Mouse (Mus musculus) liver, postnatal 0 days (tissue): ENCODE data around the gene Myo1e. TPM values are rescaled to one million over a fixed set of nuclear protein-coding genes. Genes with fewer than 3 reads are reported as not detected.
A peak's percentile ranks its signal among the peaks of the same experiment; 100 is the strongest.

Experiments
- ATAC-seq: fragments of 200-750 bp; cut with Nextera tagmentation; 2 replicates; pipeline ENCODE4 v1.8.0; 2017; ENCODE audit warnings: mild to moderate bottlenecking, moderate library complexity
- DNase-seq: peaks from one replicate; pipeline ENCODE4 v3.0.0-alpha.2; 2016
- H3K27ac ChIP-seq: fragments of 300-500 bp; sonication (generic); 2 replicates; pipeline ENCODE4 v1.5.1; 2014; ENCODE audit warnings: antibody characterized with exemption, moderate library complexity, mild to moderate bottlenecking, low read depth
- H3K27me3 ChIP-seq: fragments of 300-500 bp; sonication (generic); 2 replicates; pipeline ENCODE4 v1.6.1; 2014; ENCODE audit warnings: low read length, control low read depth, mixed read lengths; ENCODE audit not compliant: insufficient read depth
- H3K36me3 ChIP-seq: fragments of 300-500 bp; sonication (generic); replicated peaks from 2 replicates; pipeline ENCODE4 v1.6.1; 2014; ENCODE audit warnings: mild to moderate bottlenecking, control low read depth, low read length, moderate library complexity, mixed read lengths; ENCODE audit not compliant: insufficient read depth
- H3K4me1 ChIP-seq: fragments of 300-500 bp; sonication (generic); 2 replicates; pipeline ENCODE4 v1.6.1; 2014; ENCODE audit warnings: antibody characterized with exemption, mild to moderate bottlenecking, control low read depth; ENCODE audit not compliant: insufficient read depth
- H3K4me2 ChIP-seq: fragments of 300-500 bp; sonication (generic); 2 replicates; pipeline ENCODE4 v1.6.1; 2014; ENCODE audit warnings: low read depth, mild to moderate bottlenecking, low read length, moderate library complexity, mixed read lengths
- H3K4me3 ChIP-seq: fragments of 300-500 bp; sonication (generic); 2 replicates; pipeline ENCODE4 v1.5.1; 2014; ENCODE audit warnings: low read depth, low read length
- H3K9ac ChIP-seq: fragments of 300-500 bp; sonication (generic); replicated peaks from 2 replicates; pipeline ENCODE4 v1.6.1; 2014; ENCODE audit warnings: mild to moderate bottlenecking, moderate library complexity
- H3K9me3 ChIP-seq: fragments of 300-500 bp; sonication (generic); 2 replicates; pipeline ENCODE4 v1.6.1; 2016; ENCODE audit warnings: mild to moderate bottlenecking, control low read depth, low read length, mixed read lengths
- CTCF ChIP-seq: sonication (generic); IDR thresholded peaks from 2 replicates; pipeline ENCODE4 v1.5.1; 2016; ENCODE audit warnings: antibody characterized with exemption, low read depth
- EP300 ChIP-seq: IDR thresholded peaks from 2 replicates; pipeline ENCODE4 v1.6.1; 2016; ENCODE audit warnings: antibody characterized with exemption, low read depth, mild to moderate bottlenecking
- WGBS: fragments of 180-500 bp; shearing (Covaris S2); extraction: QIAGEN DNeasy Blood & Tissue Kit; methylation state at CpG from one replicate; pipeline ENCODE4 v1.1.7; 2014; ENCODE audit not compliant: insufficient replicate concordance; 5-methylcytosine and 5-hydroxymethylcytosine counted together
- polyA plus RNA-seq: library from polyadenylated mRNA; unstranded; fragments of >200 nt; fragmentation: Nextera tagmentation; extraction: Ambion mirVana; gene quantifications from 2 replicates; pipeline ENCODE4 v1.2.1, GENCODE M21; 2015

Gene Myo1e
- polyA plus RNA-seq, 1 experiment from 2014 or later: 7.4 TPM

DNA sequence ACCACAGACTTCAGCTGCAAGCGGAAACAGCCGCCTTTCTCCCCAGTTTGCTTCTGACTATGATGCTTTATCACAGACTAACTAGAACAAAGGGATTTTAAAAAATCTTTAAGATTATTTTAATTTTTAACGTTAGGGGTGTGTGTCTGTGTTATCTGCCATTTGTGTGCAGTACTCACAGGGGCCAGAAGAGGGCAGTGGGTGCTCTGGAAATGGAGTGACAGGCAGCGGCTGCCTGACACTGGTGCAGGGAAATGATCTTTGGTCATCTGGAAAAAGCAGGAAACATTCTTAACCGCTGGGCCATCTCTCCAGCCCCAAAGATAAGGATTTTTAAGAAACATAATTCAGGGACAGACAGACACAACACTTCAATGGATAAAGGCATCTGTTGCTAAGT, 4.4 kb upstream of the Myo1e start:
- no peak overlapping the region for H3K27ac ChIP-seq
- no peaks in the 10 kb centered on the region for H3K9me3 ChIP-seq
- whole genome bisulfite sequencing: 54% methylated on average over 5 of the region's 5 CpGs
- peak; percentile 70 for TF ChIP-seq CTCF
- TF ChIP-seq EP300: no peak
- H3K27me3 ChIP-seq: peaks cover 7% of the 10 kb centered on the region
- no peak overlapping the region for H3K4me2 ChIP-seq
- H3K4me1 ChIP-seq: no peaks in the 10 kb centered on the region
- H3K9ac ChIP-seq: no peak overlapping the region
- no peak overlapping the region for H3K4me3 ChIP-seq
- no peak for ATAC-seq
- no peaks in the 10 kb centered on the region for H3K36me3 ChIP-seq
- peak; percentile 69 for DNase-seq

GRCm38 (mm10) chr9:70203267-70204076, 3.7 kb upstream of the Myo1e start:
- 65% methylated on average over 15 of the region's 15 CpGs for WGBS
- H3K27me3 ChIP-seq: peaks cover 13% of the 10 kb centered on the region
- no peak for ATAC-seq

GRCm38 (mm10) chr9:70207981-70208521, 901 bp downstream of the Myo1e start:
- peak; percentile 50 for DNase-seq
- peaks cover 14% of the 10 kb centered on the region for H3K27me3 ChIP-seq
- peak overlapping the region; percentile 69 for H3K9ac ChIP-seq
- peak overlapping the region; percentile 85 for H3K27ac ChIP-seq
- H3K36me3 ChIP-seq: no peaks in the 10 kb centered on the region
- H3K4me1 ChIP-seq: peaks cover 13% of the 10 kb centered on the region; the same call in 1 of the 2 replicates
- H3K4me3 ChIP-seq: peak overlapping the region; percentile 64
- no peaks in the 10 kb centered on the region for H3K9me3 ChIP-seq
- TF ChIP-seq EP300 (no peak), CTCF (no peak)
- under 1% methylated on average over 26 of the region's 26 CpGs for WGBS
- H3K4me2 ChIP-seq: peak overlapping the region; percentile 88
- peak; percentile 49; the same call in 1 of the 2 replicates for ATAC-seq

More at GRCm38 (mm10) chr9:70203267-70204076, 3.7 kb upstream of the Myo1e start:
- Histone ChIP-seq H3K9ac (no peak overlapping the region), H3K4me2 (no peak overlapping the region), H3K27ac (no peak overlapping the region), H3K36me3 (no peaks in the 10 kb centered on the region), H3K9me3 (no peaks in the 10 kb centered on the region), H3K4me1 (no peaks in the 10 kb centered on the region), H3K4me3 (no peak overlapping the region)
- no peak for TF ChIP-seq CTCF
- TF ChIP-seq EP300: no peak
- no peak for DNase-seq

DNA sequence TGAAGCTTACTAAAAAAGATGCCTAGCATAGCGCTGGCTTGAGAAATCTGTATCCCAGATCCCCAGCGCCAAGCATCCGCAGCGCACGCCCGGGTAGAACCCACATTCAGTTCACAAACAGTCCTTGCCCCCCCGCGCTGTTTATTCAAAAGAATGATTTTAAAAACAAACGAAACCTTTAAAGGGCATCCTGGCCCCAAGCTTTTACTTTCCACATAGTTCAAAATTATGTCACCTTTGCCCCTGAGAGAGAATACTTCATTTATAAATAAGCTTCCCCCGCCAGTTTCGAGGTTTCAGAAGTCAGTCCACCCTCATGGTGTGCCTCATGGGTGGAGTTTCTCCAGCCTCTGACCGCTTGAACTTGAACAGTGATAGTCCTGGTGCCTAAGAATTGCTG, 1.6 kb downstream of the Myo1e start:
- TF ChIP-seq EP300 (no peak), CTCF (no peak)

GRCm38 (mm10) chr9:70209296-70210049, 2.3 kb downstream of the Myo1e start:
- no peak overlapping the region for H3K4me3 ChIP-seq
- H3K9me3 ChIP-seq: no peaks in the 10 kb centered on the region
- TF ChIP-seq EP300: no peak
- TF ChIP-seq CTCF: no peak
- peaks cover 14% of the 10 kb centered on the region for H3K27me3 ChIP-seq
- H3K27ac ChIP-seq: no peak overlapping the region
- H3K4me1 ChIP-seq: peaks cover 13% of the 10 kb centered on the region; the same call in 1 of the 2 replicates
- H3K36me3 ChIP-seq: no peaks in the 10 kb centered on the region
- ATAC-seq (no peak), DNase-seq (peak; percentile 27)
- H3K4me2 ChIP-seq: no peak overlapping the region
- WGBS: 63% methylated on average over 8 of the region's 8 CpGs
- H3K9ac ChIP-seq: no peak overlapping the region

More for the DNA sequence above, 1.6 kb downstream of the Myo1e start:
- Histone ChIP-seq H3K4me3 (peak overlapping the region; percentile 64), H3K4me2 (peak overlapping the region; percentile 88), H3K9ac (no peak overlapping the region), H3K27ac (peak overlapping the region; percentile 85; the same call in 1 of the 2 replicates), H3K4me1 (peaks cover 13% of the 10 kb centered on the region; the same call in 1 of the 2 replicates), H3K36me3 (no peaks in the 10 kb centered on the region), H3K9me3 (no peaks in the 10 kb centered on the region), H3K27me3 (peaks cover 14% of the 10 kb centered on the region)
- WGBS: 16% methylated on average over 12 of the region's 12 CpGs
- no peak for ATAC-seq
- no peak for DNase-seq

- H3K4me2 ChIP-seq: no peak overlapping the region
- ATAC-seq (no peak), DNase-seq (no peak)
- H3K27me3 ChIP-seq: peaks cover 14% of the 10 kb centered on the region
- H3K9ac ChIP-seq: no peak overlapping the region
- no peak overlapping the region for H3K4me3 ChIP-seq
- TF ChIP-seq EP300 (no peak), CTCF (no peak)
- 57% methylated on average over 14 of the region's 14 CpGs for WGBS
- no peaks in the 10 kb centered on the region for H3K36me3 ChIP-seq
- H3K27ac ChIP-seq: no peak overlapping the region
- no peaks in the 10 kb centered on the region for H3K9me3 ChIP-seq
- H3K4me1 ChIP-seq: peaks cover 13% of the 10 kb centered on the region; the same call in 1 of the 2 replicates
Measured at GRCm38 (mm10) chr9:70211638-70212037, 4.5 kb downstream of the Myo1e start.
